Mouse (Mus musculus) limb, embryonic 13.5 days (tissue): Measurements from ENCODE around the gene Sri. TPM values are rescaled to one million over a fixed set of nuclear protein-coding genes. Genes with fewer than 3 reads are reported as not detected.
"Not testable (repeated sequence)": the region's sequence is repeated elsewhere in the genome, so short reads cannot be mapped to it uniquely, and the experiment has no call there.

Source experiments
- ATAC-seq: fragments of 200-750 bp; cut with Nextera tagmentation; 2 replicates; pipeline ENCODE4 v1.8.0; 2017; ENCODE audit warnings: low read depth, moderate number of reproducible peaks, moderate TSS enrichment; ENCODE audit not compliant: low FRiP score
- H3K27ac ChIP-seq: fragments of 300-500 bp; sonication (generic); 2 replicates; pipeline ENCODE4 v1.5.1; 2015; ENCODE audit warnings: inconsistent platforms, mild to moderate bottlenecking, moderate library complexity
- H3K27me3 ChIP-seq: fragments of 300-500 bp; sonication (generic); 2 replicates; pipeline ENCODE4 v1.6.1; 2015; ENCODE audit warnings: mild to moderate bottlenecking, inconsistent platforms
- H3K36me3 ChIP-seq: fragments of 300-500 bp; sonication (generic); 2 replicates; pipeline ENCODE4 v1.6.1; 2015; ENCODE audit warnings: inconsistent platforms, mild to moderate bottlenecking, moderate library complexity
- H3K4me1 ChIP-seq: fragments of 300-500 bp; sonication (generic); 2 replicates; pipeline ENCODE4 v1.6.1; 2015; ENCODE audit warnings: inconsistent platforms
- H3K4me2 ChIP-seq: fragments of 300-500 bp; sonication (generic); replicated peaks from 2 replicates; pipeline ENCODE4 v1.6.1; 2015; ENCODE audit warnings: inconsistent platforms, mild to moderate bottlenecking, moderate library complexity
- H3K4me3 ChIP-seq: fragments of 300-500 bp; sonication (generic); 2 replicates; pipeline ENCODE4 v1.5.1; 2015; ENCODE audit warnings: moderate library complexity, mild to moderate bottlenecking, inconsistent platforms
- H3K9ac ChIP-seq: fragments of 300-500 bp; sonication (generic); 2 replicates; pipeline ENCODE4 v1.6.1; 2015; ENCODE audit warnings: mild to moderate bottlenecking, inconsistent platforms
- H3K9me3 ChIP-seq: fragments of 300-500 bp; sonication (generic); 2 replicates; pipeline ENCODE4 v1.6.1; 2016; ENCODE audit warnings: inconsistent platforms
- WGBS: fragments of 180-500 bp; shearing (Covaris S2); methylation state at CpG from one replicate; pipeline ENCODE4 v1.1.7; 2015; 5-methylcytosine and 5-hydroxymethylcytosine counted together
- polyA plus RNA-seq: library from polyadenylated mRNA; unstranded; fragments of >200 nt; fragmentation: Nextera tagmentation; extraction: Ambion mirVana; gene quantifications from 2 replicates; pipeline ENCODE4 v1.2.1, GENCODE M21; 2015

Sri gene
- 256 and 259 TPM in 2 replicates for polyA plus RNA-seq

GRCm38 (mm10) chr5:8045855-8046254 is at the start of gene Sri:
Gene Sri, plus strand, starts transcription at chr5:8046078.
- ATAC-seq = no peak
- WGBS = 75% methylated on average over 6 of the region's 6 CpGs
- no peaks in the 10 kb centered on the region for H3K27me3 ChIP-seq
- no peaks in the 10 kb centered on the region for H3K4me1 ChIP-seq
- H3K9me3 ChIP-seq = no peaks in the 10 kb centered on the region
- H3K36me3 ChIP-seq = no peaks in the 10 kb centered on the region
- no peak within 1 kb of the TSS for H3K4me3 ChIP-seq
- no peak within 1 kb of the TSS for H3K4me2 ChIP-seq
- no peak within 1 kb of the TSS for H3K9ac ChIP-seq
- H3K27ac ChIP-seq = no peak within 1 kb of the TSS

DNA sequence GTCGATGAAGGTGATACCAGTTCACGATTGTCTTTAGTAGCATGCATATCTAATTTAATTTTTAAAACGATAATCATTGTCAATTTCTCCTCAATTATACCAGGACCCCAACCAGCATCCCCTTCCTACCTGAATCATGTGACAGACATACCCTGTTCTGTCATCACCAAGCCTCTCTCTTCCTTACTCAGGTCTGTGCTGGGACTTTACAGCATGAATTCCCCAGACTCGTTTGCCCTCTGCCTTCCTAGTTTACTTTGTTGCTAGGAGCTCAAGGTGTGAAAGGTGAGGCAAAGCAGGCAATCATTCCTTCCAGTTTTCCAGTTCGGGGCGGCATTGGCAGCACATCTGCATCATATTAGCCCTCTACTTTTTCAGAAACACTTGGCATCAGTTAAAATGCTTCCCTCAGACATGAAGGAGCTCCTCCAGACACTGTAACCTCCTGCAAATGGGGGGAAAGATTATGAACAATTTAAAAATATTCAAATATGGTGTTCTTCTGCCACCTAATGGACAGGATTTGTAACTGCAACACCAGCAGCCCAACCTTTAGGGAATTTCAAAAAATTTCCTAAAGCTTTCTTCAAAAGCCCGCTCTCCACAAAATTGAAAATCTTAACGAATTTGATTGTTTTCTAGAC is 49.4 kb upstream of the Sri start:
- H3K4me3 ChIP-seq = no peak overlapping the region
- H3K4me2 ChIP-seq = peak overlapping the region; percentile 19; the same call in 1 of the 2 replicates
- peak; percentile 83 for ATAC-seq
- H3K36me3 ChIP-seq = no peaks in the 10 kb centered on the region
- H3K27me3 ChIP-seq = no peaks in the 10 kb centered on the region
- peaks cover 8% of the 10 kb centered on the region; the same call in 1 of the 2 replicates for H3K4me1 ChIP-seq
- H3K27ac ChIP-seq = no peak overlapping the region
- 41% methylated on average over 8 of the region's 8 CpGs for WGBS
- H3K9ac ChIP-seq = no peak overlapping the region
- no peaks in the 10 kb centered on the region for H3K9me3 ChIP-seq

DNA sequence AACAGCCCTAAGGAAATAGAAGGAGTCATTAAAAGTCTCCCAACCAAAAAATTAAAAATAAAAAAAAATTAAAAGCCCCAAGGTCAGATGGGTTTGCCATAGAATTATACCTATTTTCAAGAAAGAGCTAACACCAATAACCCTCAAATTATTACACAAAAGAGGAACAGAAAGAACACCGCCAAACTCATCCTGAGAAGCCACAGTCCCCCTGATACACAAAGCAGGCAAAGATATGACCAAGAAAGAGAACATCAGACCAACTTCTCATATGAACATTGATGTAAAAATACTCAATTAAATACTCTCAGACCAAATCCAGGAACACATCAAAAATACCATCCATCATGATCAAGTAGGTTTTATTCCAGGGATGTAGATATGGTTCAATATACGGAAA is 48.8 kb upstream of the Sri start:
- H3K4me2 ChIP-seq = no peak overlapping the region
- ATAC-seq = no peak
- no peak overlapping the region for H3K9ac ChIP-seq
- H3K36me3 ChIP-seq = no peaks in the 10 kb centered on the region
- H3K4me1 ChIP-seq = peaks cover 8% of the 10 kb centered on the region; the same call in 1 of the 2 replicates
- H3K27ac ChIP-seq = no peak overlapping the region
- H3K4me3 ChIP-seq = no peak overlapping the region
- no peaks in the 10 kb centered on the region for H3K27me3 ChIP-seq
- 92% methylated on average over 2 of the region's 2 CpGs for WGBS
- no peaks in the 10 kb centered on the region for H3K9me3 ChIP-seq

- no peak for ATAC-seq
- Histone ChIP-seq H3K4me2 (no peak overlapping the region), H3K27me3 (no peaks in the 10 kb centered on the region), H3K27ac (no peak overlapping the region), H3K4me1 (0 out of 2 replicates have a peak, but pooled peaks cover 4% of the 10 kb centered on the region), H3K4me3 (no peak overlapping the region), H3K9me3 (no peaks in the 10 kb centered on the region), H3K36me3 (no peaks in the 10 kb centered on the region), H3K9ac (no peak overlapping the region)
- WGBS = 78% methylated on average over 10 of the region's 10 CpGs
These were observed 45.4 kb upstream of the Sri start for GRCm38 (mm10) chr5:8000466-8000865.

DNA sequence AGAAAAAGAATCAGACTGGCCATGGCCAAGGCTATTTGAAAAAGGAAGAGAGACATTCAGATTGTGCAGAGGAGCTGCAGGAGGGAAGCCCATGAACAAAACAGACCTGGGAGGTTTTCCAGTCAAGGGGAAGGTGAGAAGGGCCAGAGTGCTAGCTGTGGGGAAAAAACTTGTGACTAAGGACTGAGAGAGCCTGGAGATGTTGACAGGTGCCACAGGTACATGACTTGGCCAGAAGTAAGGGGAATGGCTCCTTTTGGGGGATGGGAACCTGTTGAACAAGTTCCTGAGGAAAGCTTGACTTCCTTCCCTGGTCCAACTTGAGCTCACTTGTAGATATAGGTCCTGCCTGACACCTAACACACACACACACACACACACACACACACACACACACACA is 43.1 kb upstream of the Sri start:
- no peaks in the 10 kb centered on the region for H3K27me3 ChIP-seq
- H3K9ac ChIP-seq = no peak overlapping the region
- H3K4me1 ChIP-seq = no peaks in the 10 kb centered on the region
- ATAC-seq = no peak
- no peak overlapping the region for H3K27ac ChIP-seq
- H3K36me3 ChIP-seq = no peaks in the 10 kb centered on the region
- no peaks in the 10 kb centered on the region for H3K9me3 ChIP-seq
- no peak overlapping the region for H3K4me3 ChIP-seq
- no peak overlapping the region for H3K4me2 ChIP-seq

DNA sequence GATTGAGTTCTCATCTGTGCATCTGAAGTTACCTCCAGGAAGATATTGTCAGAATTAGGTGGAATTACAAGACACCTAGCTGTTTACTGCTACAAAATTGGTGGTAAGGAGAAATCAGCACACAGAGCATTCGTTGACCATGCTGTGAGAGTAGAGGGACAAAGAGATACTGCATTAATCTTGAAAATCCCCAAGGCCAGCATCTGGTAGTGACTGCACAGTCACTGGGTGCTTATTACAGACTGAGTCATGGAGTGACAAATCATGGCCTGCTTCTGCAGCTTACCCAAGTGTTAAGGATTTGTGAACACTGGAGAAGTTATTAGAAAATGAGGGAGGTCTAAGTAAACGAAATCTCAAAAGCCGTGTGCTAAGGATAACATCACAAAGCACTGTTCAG is 32.6 kb upstream of the Sri start:
- H3K27ac ChIP-seq = no peak overlapping the region
- H3K4me3 ChIP-seq = no peak overlapping the region
- H3K27me3 ChIP-seq = no peaks in the 10 kb centered on the region
- ATAC-seq = no peak
- no peaks in the 10 kb centered on the region for H3K4me1 ChIP-seq
- no peaks in the 10 kb centered on the region for H3K36me3 ChIP-seq
- H3K9ac ChIP-seq = no peak overlapping the region
- WGBS = 71% methylated on average over 3 of the region's 3 CpGs
- no peak overlapping the region for H3K4me2 ChIP-seq
- H3K9me3 ChIP-seq = peaks cover 8% of the 10 kb centered on the region; the same call in 1 of the 2 replicates

GRCm38 (mm10) chr5:8034596-8034995 is 11.3 kb upstream of the Sri start:
- H3K4me3 ChIP-seq, H3K27me3 ChIP-seq, H3K9ac ChIP-seq, ATAC-seq, H3K9me3 ChIP-seq, H3K27ac ChIP-seq, H3K36me3 ChIP-seq, H3K4me2 ChIP-seq, H3K4me1 ChIP-seq: not testable (repeated sequence)
- 84% methylated on average over 6 of the region's 6 CpGs for WGBS

- no peak overlapping the region for H3K9ac ChIP-seq
- 86% methylated on average over 4 of the region's 4 CpGs for WGBS
- no peak overlapping the region for H3K4me3 ChIP-seq
- peaks cover 14% of the 10 kb centered on the region for H3K4me1 ChIP-seq
- peaks cover 10% of the 10 kb centered on the region; the same call in 1 of the 2 replicates for H3K36me3 ChIP-seq
- no peaks in the 10 kb centered on the region for H3K27me3 ChIP-seq
- no peak overlapping the region for H3K4me2 ChIP-seq
- no peaks in the 10 kb centered on the region for H3K9me3 ChIP-seq
- no peak overlapping the region for H3K27ac ChIP-seq
- no peak for ATAC-seq
These were observed 7.9 kb downstream of the Sri start for GRCm38 (mm10) chr5:8053827-8054226.

DNA sequence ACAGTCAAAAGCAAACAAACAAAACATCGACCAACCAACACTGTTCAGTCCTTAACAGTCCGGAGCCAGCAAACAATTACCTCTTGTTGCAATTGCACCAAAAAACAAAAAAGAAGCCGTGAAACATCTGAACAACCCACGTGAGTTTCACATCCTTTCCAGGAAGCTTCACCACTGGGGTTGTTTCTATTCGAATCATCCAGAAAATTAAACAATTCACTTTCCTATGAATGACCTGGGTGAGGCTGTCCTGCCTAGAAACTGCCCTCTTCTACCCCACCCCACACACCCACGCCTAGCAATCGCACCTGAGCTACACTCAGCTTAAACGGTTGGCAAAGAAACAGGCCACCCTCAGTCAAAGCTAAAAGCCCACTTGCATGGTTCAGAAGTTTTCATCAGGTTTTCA is 9.8 kb downstream of the Sri start:
- H3K4me3 ChIP-seq = peak overlapping the region; percentile 84
- peaks cover 25% of the 10 kb centered on the region for H3K36me3 ChIP-seq
- H3K27ac ChIP-seq = peak overlapping the region; percentile 83; the same call in 1 of the 2 replicates
- H3K27me3 ChIP-seq = no peaks in the 10 kb centered on the region
- H3K9me3 ChIP-seq = no peaks in the 10 kb centered on the region
- peak overlapping the region; percentile 81 for H3K4me2 ChIP-seq
- 40% methylated on average over 8 of the region's 8 CpGs for WGBS
- H3K9ac ChIP-seq = peak overlapping the region; percentile 90
- ATAC-seq = peak; percentile 16; the same call in 1 of the 2 replicates
- peaks cover 14% of the 10 kb centered on the region for H3K4me1 ChIP-seq

DNA sequence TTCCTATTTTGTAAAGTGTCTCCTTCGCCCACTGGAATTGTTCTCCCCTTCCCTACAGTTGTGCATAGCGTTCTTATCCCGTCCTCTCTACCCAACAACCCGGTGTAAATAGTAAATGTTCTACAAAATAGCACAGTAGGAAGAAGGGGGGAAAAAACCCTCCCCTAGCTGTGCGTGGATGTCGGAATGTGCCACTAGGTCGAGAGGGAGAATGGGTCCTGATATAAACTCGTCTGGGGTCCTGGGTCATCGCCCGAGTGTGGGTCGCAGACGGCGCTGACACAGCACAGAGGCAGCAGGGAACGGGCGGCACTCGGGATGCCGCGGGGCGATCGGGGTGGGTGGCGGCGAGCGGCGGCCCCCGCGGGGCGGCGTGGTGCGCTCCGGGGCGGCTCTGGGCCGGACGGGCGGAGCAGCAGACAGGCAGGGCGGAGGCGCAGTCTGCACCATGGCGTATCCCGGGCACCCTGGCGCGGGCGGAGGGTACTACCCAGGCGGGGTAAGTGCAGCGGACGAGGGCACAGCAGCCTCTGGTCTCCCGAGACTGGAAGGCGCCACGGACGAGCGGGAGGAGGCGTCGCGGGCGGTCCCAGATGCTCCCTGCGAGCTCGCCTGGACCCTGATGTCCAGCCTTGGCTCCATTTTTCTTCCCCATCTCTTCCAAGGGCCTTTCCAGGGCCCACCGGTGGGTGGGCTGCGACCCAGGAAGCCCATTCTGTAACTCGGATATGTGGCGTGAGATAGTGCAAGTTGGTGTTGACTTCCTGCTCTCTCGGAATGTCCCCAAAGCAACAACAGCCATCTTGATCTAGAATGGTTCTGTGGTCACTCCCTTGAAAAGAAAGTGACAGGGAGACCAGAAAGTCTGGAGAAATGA is 10.5 kb downstream of the Sri start:
- H3K27me3 ChIP-seq = no peaks in the 10 kb centered on the region
- under 1% methylated on average over 60 of the region's 60 CpGs for WGBS

DNA sequence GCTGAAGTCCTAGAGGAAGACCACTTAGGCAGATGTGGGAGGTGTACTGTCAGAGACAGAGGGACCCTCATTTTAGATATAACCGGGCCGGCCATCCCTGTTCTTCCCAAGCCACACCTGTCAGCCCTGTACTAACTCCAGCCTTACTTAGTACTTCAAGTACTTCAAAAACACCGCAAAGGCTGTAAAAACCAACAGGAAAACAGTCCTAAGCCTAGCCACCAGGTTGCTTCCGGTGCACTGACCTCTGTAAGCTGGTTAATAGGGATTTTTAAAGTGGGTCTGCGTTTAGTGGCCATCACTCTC is 11.1 kb downstream of the Sri start:
- 31% methylated on average over 5 of the region's 5 CpGs for WGBS
- Histone ChIP-seq H3K4me3 (peak overlapping the region; percentile 84), H3K9ac (peak overlapping the region; percentile 90), H3K9me3 (no peaks in the 10 kb centered on the region), H3K4me2 (peak overlapping the region; percentile 81), H3K27me3 (no peaks in the 10 kb centered on the region), H3K4me1 (peaks cover 14% of the 10 kb centered on the region), H3K36me3 (peaks cover 37% of the 10 kb centered on the region), H3K27ac (no peak overlapping the region)
- ATAC-seq = 0 out of 2 replicates have a peak, but pooled peaks have one; percentile 11

More for the DNA sequence above, 10.5 kb downstream of the Sri start:
- Histone ChIP-seq H3K4me3 (peak overlapping the region; percentile 84), H3K9me3 (no peaks in the 10 kb centered on the region), H3K9ac (peak overlapping the region; percentile 90), H3K4me1 (peaks cover 14% of the 10 kb centered on the region), H3K4me2 (peak overlapping the region; percentile 81), H3K36me3 (peaks cover 31% of the 10 kb centered on the region), H3K27ac (peak overlapping the region; percentile 83)
- ATAC-seq = peak; percentile 97

DNA sequence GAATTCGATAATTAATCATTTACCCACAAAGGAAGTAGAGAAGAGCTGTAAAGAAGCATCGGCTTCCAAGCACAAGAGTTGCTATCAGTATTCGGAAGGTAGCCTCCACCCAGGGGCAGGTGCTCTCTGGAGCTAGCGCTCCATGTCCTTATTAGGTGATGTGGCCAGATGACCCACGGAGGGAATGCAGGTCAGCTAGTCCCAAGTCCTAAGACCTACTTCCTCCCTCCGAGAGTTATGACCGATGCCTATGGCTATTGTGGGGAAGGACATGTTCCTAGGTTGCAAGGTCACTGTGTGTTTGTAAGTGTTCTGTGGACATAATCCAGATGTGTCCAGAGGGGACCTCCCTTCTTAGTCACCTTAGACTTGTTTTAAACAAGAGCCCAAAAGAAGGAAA is 12.2 kb downstream of the Sri start:
- Histone ChIP-seq H3K9ac (no peak overlapping the region), H3K27me3 (no peaks in the 10 kb centered on the region), H3K4me3 (no peak overlapping the region), H3K4me2 (no peak overlapping the region), H3K9me3 (no peaks in the 10 kb centered on the region), H3K36me3 (peaks cover 42% of the 10 kb centered on the region), H3K27ac (no peak overlapping the region), H3K4me1 (peaks cover 14% of the 10 kb centered on the region)
- no peak for ATAC-seq
- 85% methylated on average over 7 of the region's 7 CpGs for WGBS
